Mouse (Mus musculus): Measurements from ENCODE around the gene Odf3l2. TPM values are rescaled to one million over a fixed set of nuclear protein-coding genes. Genes with fewer than 3 reads are reported as not detected.

The Odf3l2 gene
- polyA plus RNA-seq, 1 experiment from 2014 or later = not detected

DNA sequence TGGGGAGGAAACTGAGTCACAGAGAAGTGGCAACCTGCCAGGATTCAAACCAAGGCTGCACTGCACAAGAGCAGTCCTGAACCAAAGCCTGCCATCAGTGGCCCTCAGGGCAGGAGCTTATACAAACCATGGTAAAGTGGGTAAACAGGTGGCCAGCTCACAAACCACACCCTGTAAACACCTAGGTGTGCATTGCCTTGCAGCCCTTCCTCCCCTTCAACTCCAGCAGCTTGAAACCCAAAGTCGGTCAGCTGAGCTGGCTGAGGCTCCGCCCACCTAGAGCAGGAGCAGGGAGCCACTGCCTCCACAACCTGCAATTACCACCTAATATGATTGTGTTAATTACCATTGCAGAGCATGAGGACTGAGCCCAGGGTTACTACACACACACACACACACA is 37.6 kb downstream of the Odf3l2 start:
- no peak overlapping the region for H3K27ac ChIP-seq (ENCODE audit: low read length)
- H3K4me3 ChIP-seq (ENCODE audit: low read length) = no peak overlapping the region
- peaks cover 9% of the 10 kb centered on the region for H3K4me1 ChIP-seq (ENCODE audit: control insufficient read depth, insufficient read depth, low read length)
- 0 out of 2 replicates have a peak, but pooled peaks cover 3% of the 10 kb centered on the region for H3K9me3 ChIP-seq (replicated peaks; ENCODE audit: control insufficient read depth, low read length)
- no peaks in the 10 kb centered on the region for H3K36me3 ChIP-seq (ENCODE audit: control insufficient read depth, insufficient read depth)
- ATAC-seq (replicated peaks; ENCODE audit: extremely low read depth, insufficient read depth, low FRiP score) = no peak
- peaks cover 21% of the 10 kb centered on the region for H3K27me3 ChIP-seq (ENCODE audit: control insufficient read depth, insufficient read depth, low read length)
- 45% methylated on average over 2 of the region's 2 CpGs for WGBS
- H3K4me2 ChIP-seq (ENCODE audit: low read depth, low read length) = no peak overlapping the region
- H3K9ac ChIP-seq (ENCODE audit: low read length) = no peak overlapping the region

DNA sequence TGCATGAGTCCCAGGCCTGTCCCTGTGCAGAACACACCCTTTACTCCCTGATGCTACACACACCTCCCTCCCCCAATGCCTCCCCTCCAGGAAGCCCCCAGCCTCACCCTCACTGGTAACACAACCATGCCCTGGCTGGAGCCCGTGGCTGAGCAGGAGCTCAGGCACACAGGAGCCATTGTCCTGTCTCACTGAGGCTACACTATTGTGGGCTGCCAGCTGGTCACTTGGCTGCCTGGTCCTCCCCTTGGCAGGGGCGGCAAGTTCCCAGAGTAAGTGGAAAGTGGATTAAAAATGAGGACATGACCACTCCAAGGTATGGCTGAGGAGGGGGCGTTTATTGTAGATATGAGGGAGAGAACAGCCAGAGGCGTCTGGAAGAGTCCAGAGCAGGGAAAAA is 39.0 kb downstream of the Odf3l2 start:
- no peak for ATAC-seq (replicated peaks; ENCODE audit: extremely low read depth, insufficient read depth, low FRiP score)
- Histone ChIP-seq H3K36me3 (ENCODE audit: control insufficient read depth, insufficient read depth) (no peaks in the 10 kb centered on the region), H3K9ac (ENCODE audit: low read length) (no peak overlapping the region), H3K4me1 (ENCODE audit: control insufficient read depth, insufficient read depth, low read length) (no peaks in the 10 kb centered on the region), H3K9me3 (replicated peaks; ENCODE audit: control insufficient read depth, low read length) (0 out of 2 replicates have a peak, but pooled peaks cover 3% of the 10 kb centered on the region), H3K4me3 (ENCODE audit: low read length) (no peak overlapping the region), H3K27ac (ENCODE audit: low read length) (no peak overlapping the region), H3K27me3 (ENCODE audit: control insufficient read depth, insufficient read depth, low read length) (peaks cover 10% of the 10 kb centered on the region; the same call in 1 of the 2 replicates), H3K4me2 (ENCODE audit: low read depth, low read length) (no peak overlapping the region)
- WGBS = 66% methylated on average over 4 of the region's 4 CpGs

DNA sequence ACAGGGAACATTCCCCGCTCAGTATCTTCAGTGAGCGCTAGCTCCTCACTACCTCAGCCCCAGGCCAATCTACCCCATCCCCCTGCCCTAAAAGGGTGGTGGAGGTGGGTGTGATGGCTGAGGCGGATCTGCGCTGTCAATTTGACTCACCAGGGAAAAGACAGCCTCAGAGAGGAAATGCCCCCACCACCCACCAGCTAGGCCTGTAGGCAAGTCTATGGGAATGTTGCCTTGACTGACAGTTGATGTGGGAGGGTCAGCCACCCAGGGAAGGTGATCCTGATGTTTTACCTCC is 47.7 kb downstream of the Odf3l2 start:
- Histone ChIP-seq H3K9me3 (replicated peaks; ENCODE audit: control insufficient read depth, low read length) (no peaks in the 10 kb centered on the region), H3K36me3 (ENCODE audit: control insufficient read depth, insufficient read depth) (no peaks in the 10 kb centered on the region)

DNA sequence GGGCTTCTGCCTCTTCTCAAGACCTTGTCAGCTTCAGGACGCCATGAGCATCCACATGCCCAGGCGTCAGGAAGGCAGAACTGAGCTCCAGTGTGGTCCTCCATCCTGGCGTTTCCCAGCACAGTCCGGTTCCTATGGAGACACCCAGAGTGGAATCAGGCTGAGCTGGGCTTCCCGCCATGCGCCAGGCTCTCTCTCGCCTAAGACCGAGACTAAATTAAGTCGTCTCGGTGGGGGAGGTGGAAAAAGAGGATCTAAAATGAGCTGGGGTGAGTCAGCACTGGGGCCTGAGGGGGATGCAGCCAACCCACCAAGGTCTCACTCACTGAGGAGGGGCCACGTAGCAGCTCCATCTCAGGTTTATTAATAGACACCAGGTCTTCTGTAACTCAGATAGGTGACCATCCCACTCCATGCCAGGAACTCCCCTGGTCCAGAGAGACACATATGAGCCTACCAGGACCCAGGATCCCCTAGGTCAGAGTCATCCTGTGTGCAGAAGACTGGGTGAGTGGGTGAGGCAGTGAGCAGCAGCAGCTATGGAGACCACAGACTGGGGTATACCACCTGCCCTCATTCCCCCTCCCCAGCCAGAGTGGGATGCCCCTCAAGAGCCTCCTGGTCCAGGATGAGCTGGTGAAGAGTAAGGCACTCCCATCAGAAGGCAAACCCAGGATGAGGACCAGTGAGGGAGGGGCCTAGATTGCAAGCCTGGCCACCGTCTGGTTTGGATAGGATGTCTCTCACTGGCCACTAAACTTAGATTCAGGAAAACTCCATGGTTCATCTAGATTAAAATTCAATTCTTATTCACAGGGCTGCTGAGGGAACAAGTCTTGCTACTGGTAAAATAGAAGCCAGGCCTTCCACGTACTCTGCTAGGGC is 48.2 kb downstream of the Odf3l2 start:
- peaks cover 19% of the 10 kb centered on the region for H3K27me3 ChIP-seq (ENCODE audit: control insufficient read depth, insufficient read depth, low read length)
- H3K4me3 ChIP-seq (ENCODE audit: low read length) = no peak overlapping the region
- H3K9ac ChIP-seq (ENCODE audit: low read length) = no peak overlapping the region
- no peak overlapping the region for H3K4me2 ChIP-seq (ENCODE audit: low read depth, low read length)
- no peaks in the 10 kb centered on the region for H3K4me1 ChIP-seq (ENCODE audit: control insufficient read depth, insufficient read depth, low read length)
- ATAC-seq (replicated peaks; ENCODE audit: extremely low read depth, insufficient read depth, low FRiP score) = no peak
- no peaks in the 10 kb centered on the region for H3K36me3 ChIP-seq (ENCODE audit: control insufficient read depth, insufficient read depth)
- H3K9me3 ChIP-seq (replicated peaks; ENCODE audit: control insufficient read depth, low read length) = no peaks in the 10 kb centered on the region
- no peak overlapping the region for H3K27ac ChIP-seq (ENCODE audit: low read length)
- 25% methylated on average over 13 of the region's 13 CpGs for WGBS

More for the DNA sequence above, 47.7 kb downstream of the Odf3l2 start:
- Histone ChIP-seq H3K27me3 (ENCODE audit: control insufficient read depth, insufficient read depth, low read length) (peaks cover 19% of the 10 kb centered on the region), H3K4me1 (ENCODE audit: control insufficient read depth, insufficient read depth, low read length) (no peaks in the 10 kb centered on the region), H3K9ac (ENCODE audit: low read length) (no peak overlapping the region), H3K27ac (ENCODE audit: low read length) (no peak overlapping the region), H3K4me2 (ENCODE audit: low read depth, low read length) (no peak overlapping the region), H3K4me3 (ENCODE audit: low read length) (no peak overlapping the region)
- WGBS = 61% methylated on average over 4 of the region's 4 CpGs
- ATAC-seq (replicated peaks; ENCODE audit: extremely low read depth, insufficient read depth, low FRiP score) = no peak

DNA sequence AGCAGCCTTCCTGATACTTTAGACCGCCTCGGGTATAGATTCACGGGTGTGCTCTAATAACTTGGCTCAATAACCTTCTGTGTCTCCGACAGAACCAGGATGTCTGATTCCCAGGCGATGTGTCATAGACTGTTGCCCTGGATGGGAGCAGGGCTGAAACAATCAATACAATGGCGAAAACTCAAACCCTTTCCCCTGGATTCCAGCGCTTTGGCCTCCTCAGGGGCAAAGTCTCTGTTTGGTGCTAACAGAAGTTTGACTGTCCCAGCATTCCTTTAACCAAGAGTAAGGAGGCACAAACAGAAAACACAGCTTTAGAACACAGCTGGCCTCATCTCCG is 50.0 kb downstream of the Odf3l2 start:
- H3K9me3 ChIP-seq (replicated peaks; ENCODE audit: control insufficient read depth, low read length) = no peaks in the 10 kb centered on the region
- H3K36me3 ChIP-seq (ENCODE audit: control insufficient read depth, insufficient read depth) = no peaks in the 10 kb centered on the region
- no peak overlapping the region for H3K9ac ChIP-seq (ENCODE audit: low read length)
- peaks cover 19% of the 10 kb centered on the region for H3K27me3 ChIP-seq (ENCODE audit: control insufficient read depth, insufficient read depth, low read length)
- no peaks in the 10 kb centered on the region for H3K4me1 ChIP-seq (ENCODE audit: control insufficient read depth, insufficient read depth, low read length)
- H3K4me2 ChIP-seq (ENCODE audit: low read depth, low read length) = no peak overlapping the region
- H3K27ac ChIP-seq (ENCODE audit: low read length) = no peak overlapping the region
- 61% methylated on average over 8 of the region's 8 CpGs for WGBS
- no peak for ATAC-seq (replicated peaks; ENCODE audit: extremely low read depth, insufficient read depth, low FRiP score)
- H3K4me3 ChIP-seq (ENCODE audit: low read length) = no peak overlapping the region

DNA sequence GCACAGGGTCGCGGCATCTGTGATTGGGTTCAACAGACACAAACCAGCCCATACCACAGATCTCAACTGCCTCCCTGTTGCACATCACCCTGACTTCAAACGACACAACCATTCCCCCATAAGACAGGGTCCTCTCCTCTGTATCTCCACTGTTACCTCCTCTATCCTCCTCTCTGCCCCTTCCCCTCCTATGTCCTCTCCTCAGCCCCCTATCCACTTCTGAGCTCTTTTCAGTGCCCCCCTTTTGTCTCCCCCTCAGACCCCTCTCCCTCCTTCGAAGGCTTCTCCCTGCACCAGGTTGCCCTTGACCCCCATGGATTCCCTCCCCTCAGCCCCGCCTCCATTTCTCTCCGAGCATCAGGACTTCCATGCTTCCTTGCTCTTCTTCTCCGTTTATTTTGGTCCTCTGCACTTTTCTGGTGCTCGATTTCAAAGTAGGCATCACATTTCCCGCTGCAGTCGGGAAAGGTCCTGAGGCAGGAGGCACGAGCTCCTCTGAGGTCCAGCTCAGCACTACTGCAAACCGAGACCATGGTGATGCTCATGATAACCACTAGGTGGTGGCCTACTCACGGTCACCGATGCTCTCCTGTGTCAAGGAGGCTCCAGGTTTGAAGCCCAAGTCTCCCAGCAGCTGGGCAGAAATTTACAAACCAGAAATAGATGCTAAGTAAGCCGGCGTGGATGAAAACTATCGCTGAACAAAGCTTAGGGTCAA is 50.5 kb downstream of the Odf3l2 start:
- no peak overlapping the region for H3K4me3 ChIP-seq (ENCODE audit: low read length)
- H3K27ac ChIP-seq (ENCODE audit: low read length) = no peak overlapping the region
- ATAC-seq (replicated peaks; ENCODE audit: extremely low read depth, insufficient read depth, low FRiP score) = peak; percentile 76; the same call in 1 of the 2 replicates
- no peaks in the 10 kb centered on the region for H3K36me3 ChIP-seq (ENCODE audit: control insufficient read depth, insufficient read depth)
- H3K27me3 ChIP-seq (ENCODE audit: control insufficient read depth, insufficient read depth, low read length) = peaks cover 19% of the 10 kb centered on the region
- no peaks in the 10 kb centered on the region for H3K9me3 ChIP-seq (replicated peaks; ENCODE audit: control insufficient read depth, low read length)
- no peaks in the 10 kb centered on the region for H3K4me1 ChIP-seq (ENCODE audit: control insufficient read depth, insufficient read depth, low read length)
- WGBS = 14% methylated on average over 17 of the region's 17 CpGs
- H3K9ac ChIP-seq (ENCODE audit: low read length) = no peak overlapping the region
- H3K4me2 ChIP-seq (ENCODE audit: low read depth, low read length) = no peak overlapping the region

DNA sequence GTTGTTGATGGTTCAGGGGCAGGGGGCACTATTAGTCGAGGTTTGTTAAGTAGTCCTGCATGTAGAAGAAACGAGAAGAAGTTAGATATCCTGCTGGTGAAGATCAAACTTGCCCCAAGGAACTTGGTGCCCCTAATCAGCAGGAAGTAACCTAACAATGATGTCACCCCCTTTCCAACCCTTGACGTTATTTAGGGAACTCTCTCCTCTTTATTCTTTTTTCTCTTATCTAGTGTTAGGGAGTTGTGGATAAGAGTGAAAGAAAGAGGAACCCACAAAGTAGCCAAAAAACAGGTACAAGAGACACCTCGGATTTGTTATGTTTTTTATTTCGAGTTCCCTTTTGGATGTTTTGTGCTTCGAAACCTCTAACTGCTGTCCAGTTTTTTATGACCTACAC is 51.4 kb downstream of the Odf3l2 start:
- WGBS = 42% methylated on average over 6 of the region's 6 CpGs
- ATAC-seq (replicated peaks; ENCODE audit: extremely low read depth, insufficient read depth, low FRiP score) = no peak

DNA sequence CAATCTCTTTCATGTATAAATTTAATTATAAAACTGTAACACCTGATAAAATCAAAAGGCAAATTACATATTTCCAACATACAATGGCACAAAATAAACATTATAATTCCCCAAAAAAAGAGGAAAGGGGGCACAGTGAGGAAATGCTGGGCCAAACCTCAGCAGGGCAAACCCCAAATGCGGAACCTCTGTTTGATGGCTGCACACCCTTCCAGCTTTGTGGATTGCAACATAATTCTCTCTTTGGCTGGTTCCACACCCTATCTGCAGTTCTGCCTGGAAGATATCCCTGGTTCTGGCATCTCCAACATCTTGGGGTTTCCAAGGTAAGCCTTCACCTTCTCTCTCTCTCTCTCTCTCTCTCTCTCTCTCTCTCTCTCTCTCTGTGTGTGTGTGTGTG is 54.8 kb downstream of the Odf3l2 start:
- Histone ChIP-seq H3K4me2 (ENCODE audit: low read depth, low read length) (no peak overlapping the region), H3K4me1 (ENCODE audit: control insufficient read depth, insufficient read depth, low read length) (no peaks in the 10 kb centered on the region), H3K9ac (ENCODE audit: low read length) (no peak overlapping the region), H3K27ac (ENCODE audit: low read length) (no peak overlapping the region), H3K4me3 (ENCODE audit: low read length) (no peak overlapping the region), H3K27me3 (ENCODE audit: control insufficient read depth, insufficient read depth, low read length) (peaks cover 9% of the 10 kb centered on the region), H3K36me3 (ENCODE audit: control insufficient read depth, insufficient read depth) (no peaks in the 10 kb centered on the region), H3K9me3 (replicated peaks; ENCODE audit: control insufficient read depth, low read length) (no peaks in the 10 kb centered on the region)
- no peak for ATAC-seq (replicated peaks; ENCODE audit: extremely low read depth, insufficient read depth, low FRiP score)
- WGBS = 90% methylated on average over 1 of the region's 1 CpGs

More for the DNA sequence above, 51.4 kb downstream of the Odf3l2 start:
- H3K36me3 ChIP-seq (ENCODE audit: control insufficient read depth, insufficient read depth) = no peaks in the 10 kb centered on the region
- H3K4me3 ChIP-seq (ENCODE audit: low read length) = no peak overlapping the region
- H3K27ac ChIP-seq (ENCODE audit: low read length) = no peak overlapping the region
- no peaks in the 10 kb centered on the region for H3K9me3 ChIP-seq (replicated peaks; ENCODE audit: control insufficient read depth, low read length)
- H3K4me2 ChIP-seq (ENCODE audit: low read depth, low read length) = no peak overlapping the region
- H3K27me3 ChIP-seq (ENCODE audit: control insufficient read depth, insufficient read depth, low read length) = peaks cover 19% of the 10 kb centered on the region
- no peak overlapping the region for H3K9ac ChIP-seq (ENCODE audit: low read length)
- H3K4me1 ChIP-seq (ENCODE audit: control insufficient read depth, insufficient read depth, low read length) = no peaks in the 10 kb centered on the region
